Mouse (Mus musculus) kidney, adult 2 months (tissue): ENCODE results near the gene Bcr.

ENCODE experiments used
- CTCF ChIP-seq: fragments of 200-500 bp; conservative IDR thresholded peaks from 2 replicates; pipeline ENCODE4 v1.5.1; 2011; ENCODE audit warnings: low read depth, mild to moderate bottlenecking, control low read depth, low read length, moderate library complexity, mixed read lengths; ENCODE audit not compliant: insufficient read depth, insufficient read length
- POLR2A ChIP-seq: fragments of 200-500 bp; IDR thresholded peaks from one replicate; pipeline ENCODE4 v1.6.1; 2011; ENCODE audit warnings: low read depth, low read length, control low read depth

DNA sequence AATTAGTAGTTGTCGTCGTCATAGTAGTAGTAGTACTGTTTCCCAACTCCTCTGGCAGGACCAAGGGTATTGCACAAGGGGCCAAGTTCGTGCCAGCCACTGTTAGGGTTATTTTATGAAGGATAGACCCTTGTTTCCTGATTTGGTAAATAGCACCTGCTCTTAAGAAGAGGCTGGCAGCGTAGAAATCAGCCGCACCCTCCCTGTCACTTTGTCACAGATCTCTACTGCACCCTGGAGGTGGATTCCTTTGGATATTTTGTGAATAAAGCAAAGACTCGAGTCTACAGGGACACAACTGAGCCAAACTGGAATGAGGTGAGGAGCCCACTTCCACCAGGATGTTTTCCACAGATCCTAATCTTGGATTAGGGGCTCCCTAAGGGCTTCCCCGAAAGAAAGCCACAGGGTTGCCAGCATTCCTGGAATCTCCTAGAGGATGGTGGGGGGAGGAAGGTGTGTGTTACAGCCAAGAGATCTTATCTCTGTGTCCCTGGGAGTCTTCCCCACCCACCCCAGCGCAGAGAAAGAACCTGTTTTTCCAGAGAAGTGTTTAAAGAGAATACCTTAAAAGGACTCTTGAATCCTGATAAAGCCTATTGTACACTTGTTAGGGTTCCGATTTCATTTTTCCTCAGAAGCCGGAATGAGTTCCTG, 105.6 kb downstream of the Bcr start:
- TF ChIP-seq CTCF (no peak), POLR2A (no peak)
